In the genomic region with DNA sequence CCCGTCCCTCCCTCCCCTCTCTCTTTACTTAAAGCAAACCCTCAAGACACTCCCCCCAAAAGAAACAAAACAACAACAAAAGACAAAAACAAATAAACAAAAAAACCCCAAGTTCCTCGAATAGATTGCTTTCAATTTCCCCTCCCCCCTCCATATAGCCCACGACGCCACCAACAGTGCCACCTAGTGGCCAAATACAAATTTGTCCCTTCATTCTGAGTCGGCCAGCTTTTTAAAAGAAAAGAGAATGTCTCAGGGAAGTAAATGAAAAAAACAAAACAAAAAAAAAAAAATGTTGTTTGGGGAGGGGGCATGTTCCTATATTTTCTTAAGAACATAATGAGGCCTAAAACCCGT, we compare ENCODE assay signal across 8 mouse cellular contexts.
A peak's percentile ranks its signal among the peaks of the same experiment; 100 is the strongest.
DNase-seq lines count a peak whose midpoint lies in the region; ATAC-seq and TF ChIP-seq lines count a peak whose summit lies in the region.

No protein-coding gene starts in this region.

- peaks cover 4% of the 10 kb centered on the region for H3K9me3 ChIP-seq in ES-Bruce4 (replicated peaks; ENCODE audit: control insufficient read depth, insufficient read depth, low read length, poor library complexity, severe bottlenecking)
- no peaks in the 10 kb centered on the region for H3K9me3 ChIP-seq in liver, embryonic 15.5 days (replicated peaks)
- H3K9me3 ChIP-seq in neural tube, embryonic 15.5 days (replicated peaks) = no peaks in the 10 kb centered on the region

- H3K27me3 ChIP-seq in ES-Bruce4 (ENCODE audit: control insufficient read depth, insufficient read depth, low read length, poor library complexity, severe bottlenecking) = no peaks in the 10 kb centered on the region; the same call in 1 of the 2 replicates
- no peaks in the 10 kb centered on the region for H3K27me3 ChIP-seq in kidney, adult 2 months (replicated peaks; ENCODE audit: control insufficient read depth, insufficient read depth, low read length)
- H3K27me3 ChIP-seq in liver, embryonic 15.5 days = peaks cover 24% of the 10 kb centered on the region; the same call in 1 of the 2 replicates
- H3K27me3 ChIP-seq in neural tube, embryonic 15.5 days (replicated peaks) = no peaks in the 10 kb centered on the region

- DNase-seq in A20 (ENCODE audit: low read depth, low spot score) = peak; percentile 62
- DNase-seq in cerebellum, adult 9-10 months = peak; percentile 43
- peak; percentile 63 for DNase-seq in kidney, adult 2 months

- peaks cover 3% of the 10 kb centered on the region for H3K4me1 ChIP-seq in ES-Bruce4 (ENCODE audit: control insufficient read depth, insufficient read depth, low read length)
- H3K4me1 ChIP-seq in kidney, adult 2 months (ENCODE audit: control insufficient read depth, insufficient read depth, low read length) = peaks cover 5% of the 10 kb centered on the region; the same call in 1 of the 2 replicates
- H3K4me1 ChIP-seq in liver, embryonic 15.5 days (replicated peaks) = no peaks in the 10 kb centered on the region; the same call in 1 of the 2 replicates
- H3K4me1 ChIP-seq in neural tube, embryonic 15.5 days = peaks cover 7% of the 10 kb centered on the region

- WGBS in kidney, adult 2 months = 2% methylated on average over 6 of the region's 6 CpGs
- WGBS in liver, embryonic 15.5 days (ENCODE audit: insufficient replicate concordance) = 1% methylated on average over 6 of the region's 6 CpGs
- under 1% methylated on average over 6 of the region's 6 CpGs for WGBS in neural tube, embryonic 15.5 days

- TF ChIP-seq CTCF in ES-Bruce4 (IDR thresholded peaks at IDR 0.05; ENCODE audit: low read depth, low read length) = peak; percentile 46
- TF ChIP-seq CTCF in kidney, adult 2 months (conservative IDR thresholded peaks at IDR 0.05; ENCODE audit: insufficient read depth, insufficient read length, low read depth, low read length) = peak; percentile 70

- TF ChIP-seq POLR2A in ES-Bruce4 (IDR thresholded peaks at IDR 0.05; ENCODE audit: insufficient read depth, low read length) = no peak
- TF ChIP-seq POLR2A in kidney, adult 2 months (IDR thresholded peaks at IDR 0.05; ENCODE audit: low read depth, low read length) = no peak

- H3K4me3 ChIP-seq in ES-Bruce4 (ENCODE audit: low read depth, low read length) = no peak overlapping the region
- H3K4me3 ChIP-seq in kidney, adult 2 months (ENCODE audit: insufficient read depth, low read depth, low read length) = peak overlapping the region; percentile 23; the same call in 1 of the 2 replicates
- no peak overlapping the region for H3K4me3 ChIP-seq in liver, embryonic 15.5 days (replicated peaks)
- peak overlapping the region; percentile 39 for H3K4me3 ChIP-seq in neural tube, embryonic 15.5 days (replicated peaks)

- no peak for TF ChIP-seq EP300 in ES-Bruce4 (IDR thresholded peaks at IDR 0.05; ENCODE audit: insufficient read depth, low read depth, low read length)

- H3K9ac ChIP-seq in ES-Bruce4 (ENCODE audit: low read depth, poor library complexity, severe bottlenecking) = peak overlapping the region; percentile 48; the same call in 1 of the 2 replicates
- no peak overlapping the region for H3K9ac ChIP-seq in liver, embryonic 15.5 days
- H3K9ac ChIP-seq in neural tube, embryonic 15.5 days (replicated peaks) = peak overlapping the region; percentile 50

- peak overlapping the region; percentile 41 for H3K4me2 ChIP-seq in liver, embryonic 15.5 days
- H3K4me2 ChIP-seq in neural tube, embryonic 15.5 days = peak overlapping the region; percentile 75

- H3K36me3 ChIP-seq in ES-Bruce4 (ENCODE audit: control insufficient read depth, insufficient read depth, low read length, poor library complexity, severe bottlenecking) = no peaks in the 10 kb centered on the region
- H3K36me3 ChIP-seq in kidney, adult 2 months (ENCODE audit: control insufficient read depth, insufficient read depth, low read length) = no peaks in the 10 kb centered on the region
- H3K36me3 ChIP-seq in liver, embryonic 15.5 days (replicated peaks) = no peaks in the 10 kb centered on the region
- H3K36me3 ChIP-seq in neural tube, embryonic 15.5 days = no peaks in the 10 kb centered on the region

- peak; percentile 52; the same call in 1 of the 2 replicates for ATAC-seq in granulocyte monocyte progenitor cell, adult 5-6 weeks (replicated peaks; ENCODE audit: poor library complexity, severe bottlenecking)
- ATAC-seq in liver, embryonic 15.5 days (ENCODE audit: insufficient read depth) = no peak
- ATAC-seq in neural tube, embryonic 15.5 days (ENCODE audit: low FRiP score) = peak; percentile 70
- ATAC-seq in activated CD4-positive, CD25-positive, alpha-beta regulatory T cell, adult 4 months = no peak

- no peak overlapping the region for H3K27ac ChIP-seq in ES-Bruce4 (ENCODE audit: insufficient read depth, low read length)
- H3K27ac ChIP-seq in kidney, adult 2 months (ENCODE audit: insufficient read depth, low read depth, low read length) = no peak overlapping the region
- no peak overlapping the region for H3K27ac ChIP-seq in liver, embryonic 15.5 days (replicated peaks)
- H3K27ac ChIP-seq in neural tube, embryonic 15.5 days (replicated peaks) = no peak overlapping the region

Comparison
In these comparisons a context has a peak if more than half of its experiments do, and no peak if none do; other contexts are left out.
1. H3K4me3 ChIP-seq: peak in kidney, adult 2 months (single experiment) and neural tube, embryonic 15.5 days (single experiment); none in ES-Bruce4 (single experiment) and liver, embryonic 15.5 days (single experiment).
2. ATAC-seq: peak in granulocyte monocyte progenitor cell, adult 5-6 weeks (single experiment) and neural tube, embryonic 15.5 days (single experiment); none in liver, embryonic 15.5 days (single experiment) and activated CD4-positive, CD25-positive, alpha-beta regulatory T cell, adult 4 months (single experiment).
3. Peak in every context shown above with its lines, with median percentiles within 50 percentile points of each other: DNase-seq.